Mouse (Mus musculus) forebrain, embryonic 15.5 days (tissue): ENCODE measurements around the gene Ldb3. TPM values are rescaled to one million over a fixed set of nuclear protein-coding genes. Genes with fewer than 3 reads are reported as not detected.
A peak's percentile ranks its signal among the peaks of the same experiment; 100 is the strongest.

Source experiments
- ATAC-seq: fragments of 200-750 bp; cut with Nextera tagmentation; replicated peaks from 2 replicates; pipeline ENCODE4 v1.8.0; 2017; ENCODE audit warnings: mild to moderate bottlenecking, moderate TSS enrichment, moderate library complexity
- H3K27ac ChIP-seq: fragments of 300-500 bp; sonication (generic); replicated peaks from 2 replicates; pipeline ENCODE4 v1.5.1; 2015; ENCODE audit warnings: mild to moderate bottlenecking, inconsistent platforms
- H3K27me3 ChIP-seq: fragments of 300-500 bp; sonication (generic); 2 replicates; pipeline ENCODE4 v1.6.1; 2015; ENCODE audit warnings: inconsistent platforms
- H3K36me3 ChIP-seq: fragments of 300-500 bp; sonication (generic); 2 replicates; pipeline ENCODE4 v1.6.1; 2015; ENCODE audit warnings: mild to moderate bottlenecking, inconsistent platforms
- H3K4me1 ChIP-seq: fragments of 300-500 bp; sonication (generic); 2 replicates; pipeline ENCODE4 v1.6.1; 2015; ENCODE audit warnings: inconsistent platforms
- H3K4me2 ChIP-seq: fragments of 300-500 bp; sonication (generic); replicated peaks from 2 replicates; pipeline ENCODE4 v1.6.1; 2015; ENCODE audit warnings: mild to moderate bottlenecking, inconsistent platforms
- H3K4me3 ChIP-seq: fragments of 300-500 bp; sonication (generic); 2 replicates; pipeline ENCODE4 v1.5.1; 2015; ENCODE audit warnings: mild to moderate bottlenecking, inconsistent platforms
- H3K9ac ChIP-seq: fragments of 300-500 bp; sonication (generic); replicated peaks from 2 replicates; pipeline ENCODE4 v1.6.1; 2015; ENCODE audit warnings: mild to moderate bottlenecking, inconsistent platforms
- H3K9me3 ChIP-seq: fragments of 300-500 bp; sonication (generic); 2 replicates; pipeline ENCODE4 v1.6.1; 2016; ENCODE audit warnings: inconsistent platforms
- WGBS: fragments of 180-500 bp; shearing (Covaris S2); methylation state at CpG from one replicate; pipeline ENCODE4 v1.1.7; 2015; ENCODE audit warnings: mixed read lengths; 5-methylcytosine and 5-hydroxymethylcytosine counted together
- polyA plus RNA-seq: library from polyadenylated mRNA; unstranded; fragments of >200 nt; fragmentation: Nextera tagmentation; extraction: Ambion mirVana; gene quantifications from 2 replicates; pipeline ENCODE4 v1.2.1, GENCODE M21; 2015

Ldb3 gene
- polyA plus RNA-seq: 0.46 and 0.60 TPM in 2 replicates

- Histone ChIP-seq H3K9me3 (no peaks in the 10 kb centered on the region), H3K4me3 (no peak within 1 kb of the TSS), H3K4me2 (no peak within 1 kb of the TSS), H3K27ac (no peak within 1 kb of the TSS), H3K9ac (no peak within 1 kb of the TSS), H3K27me3 (no peaks in the 10 kb centered on the region), H3K36me3 (no peaks in the 10 kb centered on the region), H3K4me1 (no peaks in the 10 kb centered on the region)
- WGBS: 83% methylated on average over 8 of the region's 8 CpGs
- ATAC-seq: no peak
Observed at GRCm38 (mm10) chr14:34588498-34588897, at the start of gene Ldb3. TSS of gene Ldb3 (minus strand) at chr14:34588682.

- Histone ChIP-seq H3K9me3 (no peaks in the 10 kb centered on the region), H3K27ac (no peak overlapping the region), H3K36me3 (no peaks in the 10 kb centered on the region), H3K9ac (no peak overlapping the region), H3K4me3 (no peak overlapping the region), H3K4me2 (no peak overlapping the region), H3K27me3 (no peaks in the 10 kb centered on the region), H3K4me1 (no peaks in the 10 kb centered on the region)
- no peak for ATAC-seq
- 89% methylated on average over 6 of the region's 6 CpGs for WGBS
Observed at GRCm38 (mm10) chr14:34635721-34636120, 47.2 kb upstream of the Ldb3 start.

- Histone ChIP-seq H3K4me3 (no peak overlapping the region), H3K36me3 (no peaks in the 10 kb centered on the region), H3K4me1 (no peaks in the 10 kb centered on the region), H3K4me2 (no peak overlapping the region), H3K9me3 (no peaks in the 10 kb centered on the region), H3K27ac (no peak overlapping the region), H3K9ac (no peak overlapping the region), H3K27me3 (no peaks in the 10 kb centered on the region)
- 50% methylated on average over 7 of the region's 7 CpGs for WGBS
- ATAC-seq: no peak
Observed at GRCm38 (mm10) chr14:34635192-34635591, 46.7 kb upstream of the Ldb3 start.

- no peaks in the 10 kb centered on the region for H3K27me3 ChIP-seq
- no peaks in the 10 kb centered on the region for H3K9me3 ChIP-seq
- no peaks in the 10 kb centered on the region for H3K36me3 ChIP-seq
- H3K4me1 ChIP-seq: no peaks in the 10 kb centered on the region
- H3K4me3 ChIP-seq: no peak overlapping the region
- no peak overlapping the region for H3K9ac ChIP-seq
- no peak overlapping the region for H3K27ac ChIP-seq
- no peak for ATAC-seq
- no peak overlapping the region for H3K4me2 ChIP-seq
- 79% methylated on average over 10 of the region's 10 CpGs for WGBS
Observed at GRCm38 (mm10) chr14:34632722-34633448, 44.4 kb upstream of the Ldb3 start.

- H3K27ac ChIP-seq: no peak overlapping the region
- no peak for ATAC-seq
- H3K27me3 ChIP-seq: no peaks in the 10 kb centered on the region
- no peaks in the 10 kb centered on the region for H3K4me1 ChIP-seq
- H3K9ac ChIP-seq: no peak overlapping the region
- WGBS: 87% methylated on average over 7 of the region's 7 CpGs
- no peaks in the 10 kb centered on the region for H3K36me3 ChIP-seq
- no peak overlapping the region for H3K4me2 ChIP-seq
- no peaks in the 10 kb centered on the region for H3K9me3 ChIP-seq
- no peak overlapping the region for H3K4me3 ChIP-seq
Observed at GRCm38 (mm10) chr14:34626824-34627223, 38.3 kb upstream of the Ldb3 start.

GRCm38 (mm10) chr14:34623531-34624210 is 35.2 kb upstream of the Ldb3 start:
- Histone ChIP-seq H3K36me3 (no peaks in the 10 kb centered on the region), H3K4me1 (no peaks in the 10 kb centered on the region), H3K27me3 (no peaks in the 10 kb centered on the region), H3K4me3 (no peak overlapping the region), H3K4me2 (no peak overlapping the region), H3K9ac (no peak overlapping the region), H3K27ac (no peak overlapping the region), H3K9me3 (no peaks in the 10 kb centered on the region)
- 86% methylated on average over 16 of the region's 16 CpGs for WGBS
- ATAC-seq: no peak

- H3K4me1 ChIP-seq: no peaks in the 10 kb centered on the region
- no peak overlapping the region for H3K27ac ChIP-seq
- no peak overlapping the region for H3K4me2 ChIP-seq
- no peaks in the 10 kb centered on the region for H3K36me3 ChIP-seq
- 91% methylated on average over 5 of the region's 5 CpGs for WGBS
- H3K9me3 ChIP-seq: no peaks in the 10 kb centered on the region
- no peak overlapping the region for H3K4me3 ChIP-seq
- no peaks in the 10 kb centered on the region for H3K27me3 ChIP-seq
- H3K9ac ChIP-seq: no peak overlapping the region
- ATAC-seq: no peak
Observed at GRCm38 (mm10) chr14:34623074-34623473, 34.6 kb upstream of the Ldb3 start.

GRCm38 (mm10) chr14:34620611-34621376 is 32.3 kb upstream of the Ldb3 start:
- no peak overlapping the region for H3K27ac ChIP-seq
- 43% methylated on average over 10 of the region's 10 CpGs for WGBS
- H3K27me3 ChIP-seq: peaks cover 8% of the 10 kb centered on the region
- no peak overlapping the region for H3K4me2 ChIP-seq
- no peak overlapping the region for H3K4me3 ChIP-seq
- no peak overlapping the region for H3K9ac ChIP-seq
- no peaks in the 10 kb centered on the region for H3K9me3 ChIP-seq
- no peak for ATAC-seq
- no peaks in the 10 kb centered on the region for H3K36me3 ChIP-seq
- no peaks in the 10 kb centered on the region for H3K4me1 ChIP-seq

GRCm38 (mm10) chr14:34618808-34619207 is 30.3 kb upstream of the Ldb3 start:
- no peak for ATAC-seq
- Histone ChIP-seq H3K4me3 (no peak overlapping the region), H3K9ac (no peak overlapping the region), H3K9me3 (no peaks in the 10 kb centered on the region), H3K27ac (no peak overlapping the region), H3K4me1 (no peaks in the 10 kb centered on the region), H3K36me3 (no peaks in the 10 kb centered on the region), H3K4me2 (no peak overlapping the region), H3K27me3 (peaks cover 21% of the 10 kb centered on the region)
- 31% methylated on average over 9 of the region's 9 CpGs for WGBS

- H3K9ac ChIP-seq: no peak overlapping the region
- H3K9me3 ChIP-seq: no peaks in the 10 kb centered on the region
- no peaks in the 10 kb centered on the region for H3K36me3 ChIP-seq
- no peak overlapping the region for H3K27ac ChIP-seq
- 1% methylated on average over 8 of the region's 8 CpGs for WGBS
- H3K4me2 ChIP-seq: no peak overlapping the region
- H3K4me3 ChIP-seq: no peak overlapping the region
- ATAC-seq: peak; percentile 83
- H3K27me3 ChIP-seq: peaks cover 21% of the 10 kb centered on the region
- no peaks in the 10 kb centered on the region for H3K4me1 ChIP-seq
Observed at GRCm38 (mm10) chr14:34616821-34617220, 28.3 kb upstream of the Ldb3 start.

GRCm38 (mm10) chr14:34615625-34616024 is 27.1 kb upstream of the Ldb3 start:
- Histone ChIP-seq H3K9ac (no peak overlapping the region), H3K27me3 (peaks cover 21% of the 10 kb centered on the region), H3K4me2 (no peak overlapping the region), H3K4me3 (no peak overlapping the region), H3K9me3 (no peaks in the 10 kb centered on the region), H3K27ac (no peak overlapping the region), H3K36me3 (no peaks in the 10 kb centered on the region), H3K4me1 (no peaks in the 10 kb centered on the region)
- ATAC-seq: no peak
- WGBS: 55% methylated on average over 4 of the region's 4 CpGs

GRCm38 (mm10) chr14:34615082-34615481 is 26.6 kb upstream of the Ldb3 start:
- Histone ChIP-seq H3K4me3 (peak overlapping the region; percentile 9; the same call in 1 of the 2 replicates), H3K4me1 (no peaks in the 10 kb centered on the region), H3K9me3 (no peaks in the 10 kb centered on the region), H3K27me3 (peaks cover 21% of the 10 kb centered on the region), H3K27ac (no peak overlapping the region), H3K36me3 (no peaks in the 10 kb centered on the region), H3K4me2 (peak overlapping the region; percentile 33), H3K9ac (no peak overlapping the region)
- no peak for ATAC-seq
- 3% methylated on average over 13 of the region's 13 CpGs for WGBS
